Mouse (Mus musculus) intestine, postnatal 0 days (tissue): ENCODE results near the gene Wdcp. TPM values are rescaled to one million over a fixed set of nuclear protein-coding genes. Genes with fewer than 3 reads are reported as not detected.

Source experiments
- ATAC-seq: fragments of 200-750 bp; cut with Nextera tagmentation; 2 replicates; pipeline ENCODE4 v1.8.0; 2017; ENCODE audit warnings: mild to moderate bottlenecking, moderate TSS enrichment, moderate library complexity
- H3K27ac ChIP-seq: fragments of 300-500 bp; sonication (generic); 2 replicates; pipeline ENCODE4 v1.5.1; 2014; ENCODE audit warnings: mild to moderate bottlenecking, low read depth, low read length, moderate library complexity
- H3K27me3 ChIP-seq: fragments of 300-500 bp; sonication (generic); replicated peaks from 2 replicates; pipeline ENCODE4 v1.6.1; 2014; ENCODE audit warnings: low read length, mixed read lengths; ENCODE audit not compliant: control insufficient read depth, insufficient read depth
- H3K36me3 ChIP-seq: fragments of 300-500 bp; sonication (generic); 2 replicates; pipeline ENCODE4 v1.6.1; 2014; ENCODE audit warnings: mild to moderate bottlenecking, moderate library complexity; ENCODE audit not compliant: control insufficient read depth, insufficient read depth
- H3K4me1 ChIP-seq: fragments of 300-500 bp; sonication (generic); replicated peaks from 2 replicates; pipeline ENCODE4 v1.6.1; 2014; ENCODE audit warnings: antibody characterized with exemption, low read length, mixed read lengths; ENCODE audit not compliant: control insufficient read depth, insufficient read depth
- H3K4me2 ChIP-seq: fragments of 300-500 bp; sonication (generic); replicated peaks from 2 replicates; pipeline ENCODE4 v1.6.1; 2014; ENCODE audit warnings: low read depth, mild to moderate bottlenecking, moderate library complexity
- H3K4me3 ChIP-seq: fragments of 300-500 bp; sonication (generic); 2 replicates; pipeline ENCODE4 v1.5.1; 2014; ENCODE audit warnings: low read depth, low read length
- H3K9ac ChIP-seq: fragments of 300-500 bp; sonication (generic); 2 replicates; pipeline ENCODE4 v1.6.1; 2014; ENCODE audit warnings: mild to moderate bottlenecking, low read depth, low read length
- H3K9me3 ChIP-seq: fragments of 300-500 bp; sonication (generic); 2 replicates; pipeline ENCODE4 v1.6.1; 2016; ENCODE audit warnings: mixed run types; ENCODE audit not compliant: control insufficient read depth
- CTCF ChIP-seq: sonication (generic); IDR thresholded peaks from 2 replicates; pipeline ENCODE4 v1.5.1; 2016; ENCODE audit warnings: low read depth, mild to moderate bottlenecking, control low read depth, antibody characterized with exemption, moderate library complexity
- WGBS: fragments of 180-500 bp; shearing (Covaris S2); extraction: QIAGEN DNeasy Blood & Tissue Kit; methylation state at CpG from one replicate; pipeline ENCODE4 v1.1.7; 2014; 5-methylcytosine and 5-hydroxymethylcytosine counted together
- polyA plus RNA-seq: library from polyadenylated mRNA; unstranded; fragments of >200 nt; fragmentation: Nextera tagmentation; extraction: Ambion mirVana; gene quantifications from 2 replicates; pipeline ENCODE4 v1.2.1, GENCODE M21; 2015

The Wdcp gene
- polyA plus RNA-seq, 1 experiment from 2014 or later: 7.3 TPM

GRCm38 (mm10) chr12:4862672-4863071 lies 19.6 kb downstream of the Wdcp start:
- H3K27me3 ChIP-seq: no peaks in the 10 kb centered on the region
- H3K9ac ChIP-seq: no peak overlapping the region
- H3K4me2 ChIP-seq: no peak overlapping the region
- no peak for ATAC-seq
- H3K4me1 ChIP-seq: no peaks in the 10 kb centered on the region
- H3K4me3 ChIP-seq: no peak overlapping the region
- no peaks in the 10 kb centered on the region for H3K9me3 ChIP-seq
- peaks cover 5% of the 10 kb centered on the region; the same call in 1 of the 2 replicates for H3K36me3 ChIP-seq
- H3K27ac ChIP-seq: no peak overlapping the region
- TF ChIP-seq CTCF: peak; percentile 47
- WGBS: 91% methylated on average over 4 of the region's 4 CpGs

- no peak for ATAC-seq
- peaks cover 5% of the 10 kb centered on the region; the same call in 1 of the 2 replicates for H3K36me3 ChIP-seq
- H3K27me3 ChIP-seq: no peaks in the 10 kb centered on the region
- H3K4me3 ChIP-seq: no peak overlapping the region
- H3K4me2 ChIP-seq: no peak overlapping the region
- WGBS: 67% methylated on average over 4 of the region's 4 CpGs
- no peaks in the 10 kb centered on the region for H3K9me3 ChIP-seq
- H3K4me1 ChIP-seq: no peaks in the 10 kb centered on the region
- TF ChIP-seq CTCF: no peak
- H3K27ac ChIP-seq: no peak overlapping the region
- no peak overlapping the region for H3K9ac ChIP-seq
Observed at GRCm38 (mm10) chr12:4863654-4864337, 20.7 kb downstream of the Wdcp start.

- Histone ChIP-seq H3K4me3 (no peak overlapping the region), H3K4me1 (no peaks in the 10 kb centered on the region), H3K4me2 (no peak overlapping the region), H3K9me3 (no peaks in the 10 kb centered on the region), H3K27ac (no peak overlapping the region), H3K9ac (no peak overlapping the region), H3K27me3 (no peaks in the 10 kb centered on the region), H3K36me3 (peaks cover 5% of the 10 kb centered on the region; the same call in 1 of the 2 replicates)
- ATAC-seq: no peak
- TF ChIP-seq CTCF: no peak
- WGBS: 66% methylated on average over 4 of the region's 4 CpGs
Observed at GRCm38 (mm10) chr12:4864338-4864690, 21.2 kb downstream of the Wdcp start.

GRCm38 (mm10) chr12:4868924-4869323 lies 25.8 kb downstream of the Wdcp start:
- Histone ChIP-seq H3K36me3 (no peaks in the 10 kb centered on the region), H3K4me1 (0 out of 2 replicates have a peak, but pooled peaks cover 1% of the 10 kb centered on the region), H3K27ac (no peak overlapping the region), H3K4me3 (no peak overlapping the region), H3K4me2 (no peak overlapping the region), H3K9ac (no peak overlapping the region), H3K9me3 (no peaks in the 10 kb centered on the region), H3K27me3 (no peaks in the 10 kb centered on the region)
- no peak for TF ChIP-seq CTCF
- ATAC-seq: no peak
- WGBS: 83% methylated on average over 8 of the region's 8 CpGs

GRCm38 (mm10) chr12:4871260-4871659 lies 28.2 kb downstream of the Wdcp start:
- TF ChIP-seq CTCF: no peak
- Histone ChIP-seq H3K9ac (no peak overlapping the region), H3K27me3 (no peaks in the 10 kb centered on the region), H3K4me1 (0 out of 2 replicates have a peak, but pooled peaks cover 3% of the 10 kb centered on the region), H3K4me2 (no peak overlapping the region), H3K4me3 (no peak overlapping the region), H3K36me3 (no peaks in the 10 kb centered on the region), H3K27ac (no peak overlapping the region), H3K9me3 (no peaks in the 10 kb centered on the region)
- 90% methylated on average over 5 of the region's 5 CpGs for WGBS
- no peak for ATAC-seq

GRCm38 (mm10) chr12:4872273-4872672 lies 29.2 kb downstream of the Wdcp start:
- H3K27me3 ChIP-seq: no peaks in the 10 kb centered on the region
- TF ChIP-seq CTCF: peak; percentile 16; the same call in 1 of the 2 replicates
- 61% methylated on average over 4 of the region's 4 CpGs for WGBS
- no peak overlapping the region for H3K27ac ChIP-seq
- no peaks in the 10 kb centered on the region for H3K9me3 ChIP-seq
- no peak overlapping the region for H3K4me2 ChIP-seq
- H3K4me3 ChIP-seq: no peak overlapping the region
- 0 out of 2 replicates have a peak, but pooled peaks cover 3% of the 10 kb centered on the region for H3K4me1 ChIP-seq
- ATAC-seq: no peak
- H3K9ac ChIP-seq: no peak overlapping the region
- no peaks in the 10 kb centered on the region for H3K36me3 ChIP-seq
